Mouse (Mus musculus): ENCODE results near the gene Ppp1r18. TPM values are rescaled to one million over a fixed set of nuclear protein-coding genes. Genes with fewer than 3 reads are reported as not detected.

The Ppp1r18 gene
- total and polyA plus RNA-seq, 2 experiments from 2014 or later, result 22.3 to 29.5 TPM

- no peak for TF ChIP-seq CTCF (IDR thresholded peaks at IDR 0.05; ENCODE audit: low read depth)
These were observed 42.8 kb upstream of the Ppp1r18 start for GRCm38 (mm10) chr17:35822564-35822963.

GRCm38 (mm10) chr17:35822964-35823937 lies 42.1 kb upstream of the Ppp1r18 start, which contains the start of gene Flot1:
TSS of gene Flot1 (plus strand) at chr17:35823230.
- peaks cover 14% of the 10 kb centered on the region for H3K36me3 ChIP-seq (ENCODE audit: insufficient read depth)
- peak; percentile 25; the same call in 1 of the 2 replicates for TF ChIP-seq CTCF (IDR thresholded peaks at IDR 0.05; ENCODE audit: low read depth)
- 4% methylated on average over 40 of the region's 47 CpGs for WGBS
- H3K4me3 ChIP-seq (ENCODE audit: low read depth, low read length), result peak within 1 kb of the TSS; percentile 72
- peak within 1 kb of the TSS; percentile 70 for H3K27ac ChIP-seq (ENCODE audit: low read depth, low read length)
- H3K4me1 ChIP-seq (ENCODE audit: insufficient read depth), result peaks cover 14% of the 10 kb centered on the region
- ATAC-seq, result peak; percentile 89
- H3K4me2 ChIP-seq (ENCODE audit: low read depth), result peak within 1 kb of the TSS; percentile 80
- H3K27me3 ChIP-seq (ENCODE audit: insufficient read depth, low read length), result no peaks in the 10 kb centered on the region
- no peaks in the 10 kb centered on the region for H3K9me3 ChIP-seq (ENCODE audit: low read length)
- H3K9ac ChIP-seq, result peak within 1 kb of the TSS; percentile 79
- DNase-seq, result peak; percentile 85

More at GRCm38 (mm10) chr17:35822564-35822963, 42.8 kb upstream of the Ppp1r18 start:
- Histone ChIP-seq H3K27me3 (ENCODE audit: insufficient read depth, low read length) (no peaks in the 10 kb centered on the region), H3K9me3 (ENCODE audit: low read length) (no peaks in the 10 kb centered on the region), H3K4me2 (ENCODE audit: low read depth) (peak overlapping the region; percentile 80), H3K4me1 (ENCODE audit: insufficient read depth) (peaks cover 14% of the 10 kb centered on the region), H3K27ac (ENCODE audit: low read depth, low read length) (peak overlapping the region; percentile 70), H3K4me3 (ENCODE audit: low read depth, low read length) (peak overlapping the region; percentile 72), H3K36me3 (ENCODE audit: insufficient read depth) (peaks cover 12% of the 10 kb centered on the region), H3K9ac (peak overlapping the region; percentile 79)
- ATAC-seq (no peak), DNase-seq (no peak)
- 3% methylated on average over 11 of the region's 11 CpGs for WGBS

GRCm38 (mm10) chr17:35824402-35824801 lies 41.0 kb upstream of the Ppp1r18 start:
- DNase-seq, result no peak
- H3K9me3 ChIP-seq (ENCODE audit: low read length), result no peaks in the 10 kb centered on the region
- TF ChIP-seq CTCF (IDR thresholded peaks at IDR 0.05; ENCODE audit: low read depth), result peak; percentile 38
- ATAC-seq, result no peak
- peak overlapping the region; percentile 80 for H3K4me2 ChIP-seq (ENCODE audit: low read depth)
- no peak overlapping the region for H3K27ac ChIP-seq (ENCODE audit: low read depth, low read length)
- H3K4me3 ChIP-seq (ENCODE audit: low read depth, low read length), result no peak overlapping the region
- 67% methylated on average over 7 of the region's 7 CpGs for WGBS
- no peaks in the 10 kb centered on the region for H3K27me3 ChIP-seq (ENCODE audit: insufficient read depth, low read length)
- peak overlapping the region; percentile 79; the same call in 1 of the 2 replicates for H3K9ac ChIP-seq
- peaks cover 14% of the 10 kb centered on the region for H3K4me1 ChIP-seq (ENCODE audit: insufficient read depth)
- H3K36me3 ChIP-seq (ENCODE audit: insufficient read depth), result peaks cover 14% of the 10 kb centered on the region

- no peak overlapping the region for H3K27ac ChIP-seq (ENCODE audit: low read depth, low read length)
- TF ChIP-seq CTCF (IDR thresholded peaks at IDR 0.05; ENCODE audit: low read depth), result no peak
- ATAC-seq, result no peak
- H3K9me3 ChIP-seq (ENCODE audit: low read length), result no peaks in the 10 kb centered on the region
- DNase-seq, result no peak
- H3K4me1 ChIP-seq (ENCODE audit: insufficient read depth), result peaks cover 14% of the 10 kb centered on the region
- no peak overlapping the region for H3K9ac ChIP-seq
- no peaks in the 10 kb centered on the region for H3K27me3 ChIP-seq (ENCODE audit: insufficient read depth, low read length)
- 90% methylated on average over 13 of the region's 13 CpGs for WGBS
- H3K4me2 ChIP-seq (ENCODE audit: low read depth), result no peak overlapping the region
- peaks cover 14% of the 10 kb centered on the region for H3K36me3 ChIP-seq (ENCODE audit: insufficient read depth)
- no peak overlapping the region for H3K4me3 ChIP-seq (ENCODE audit: low read depth, low read length)
These were observed 40.1 kb upstream of the Ppp1r18 start for GRCm38 (mm10) chr17:35825109-35825850.

- 0 out of 2 replicates have a peak overlapping the region, but pooled peaks have one; percentile 5 for H3K4me2 ChIP-seq (ENCODE audit: low read depth)
- peak; percentile 83 for ATAC-seq
- TF ChIP-seq CTCF (IDR thresholded peaks at IDR 0.05; ENCODE audit: low read depth), result peak; percentile 94
These were observed 35.7 kb upstream of the Ppp1r18 start for GRCm38 (mm10) chr17:35829737-35830136.

GRCm38 (mm10) chr17:35832400-35833238 lies 32.8 kb upstream of the Ppp1r18 start:
- Histone ChIP-seq H3K9me3 (ENCODE audit: low read length) (no peaks in the 10 kb centered on the region), H3K36me3 (ENCODE audit: insufficient read depth) (peaks cover 56% of the 10 kb centered on the region), H3K4me3 (ENCODE audit: low read depth, low read length) (no peak overlapping the region), H3K9ac (0 out of 2 replicates have a peak overlapping the region, but pooled peaks have one; percentile 22), H3K4me1 (ENCODE audit: insufficient read depth) (peaks cover 16% of the 10 kb centered on the region; the same call in 1 of the 2 replicates), H3K27ac (ENCODE audit: low read depth, low read length) (no peak overlapping the region), H3K27me3 (ENCODE audit: insufficient read depth, low read length) (no peaks in the 10 kb centered on the region), H3K4me2 (ENCODE audit: low read depth) (no peak overlapping the region)
- 62% methylated on average over 8 of the region's 8 CpGs for WGBS
- no peak for TF ChIP-seq CTCF (IDR thresholded peaks at IDR 0.05; ENCODE audit: low read depth)
- ATAC-seq, result no peak
- peak; percentile 20 for DNase-seq

More at GRCm38 (mm10) chr17:35829737-35830136, 35.7 kb upstream of the Ppp1r18 start:
- Histone ChIP-seq H3K36me3 (ENCODE audit: insufficient read depth) (peaks cover 55% of the 10 kb centered on the region), H3K4me3 (ENCODE audit: low read depth, low read length) (no peak overlapping the region), H3K9ac (no peak overlapping the region), H3K27me3 (ENCODE audit: insufficient read depth, low read length) (no peaks in the 10 kb centered on the region), H3K27ac (ENCODE audit: low read depth, low read length) (no peak overlapping the region), H3K4me1 (ENCODE audit: insufficient read depth) (peaks cover 12% of the 10 kb centered on the region; the same call in 1 of the 2 replicates), H3K9me3 (ENCODE audit: low read length) (no peaks in the 10 kb centered on the region)
- DNase-seq, result peak; percentile 89
- WGBS, result 5% methylated on average over 21 of the region's 21 CpGs
